Mouse (Mus musculus) left cerebral cortex, postnatal 4 days (tissue): ENCODE data around the gene Nmnat3. TPM values are rescaled to one million over a fixed set of nuclear protein-coding genes. Genes with fewer than 3 reads are reported as not detected.

Source experiments
- DNase-seq: peaks from one replicate; pipeline ENCODE4 v3.0.0-alpha.2; 2022
- intact Hi-C: fragments of 180-260 bp; cut with DNase I; formaldehyde crosslinking; loops from one replicate; pipeline ENCODE4 v1.15.1; 2025
- total RNA-seq, 2 experiments: library from RNA; stranded (reverse); gene quantifications; 2 replicates each; pipeline ENCODE4 v1.2.3; 2021

The Nmnat3 gene
- total RNA-seq, 2 experiments from 2014 or later, result 0.52 to 1.0 TPM

- intact Hi-C loops, result no loop called here
- no peak for DNase-seq
These were observed 19.8 kb downstream of the Nmnat3 start for GRCm38 (mm10) chr9:98307011-98307410.

DNA sequence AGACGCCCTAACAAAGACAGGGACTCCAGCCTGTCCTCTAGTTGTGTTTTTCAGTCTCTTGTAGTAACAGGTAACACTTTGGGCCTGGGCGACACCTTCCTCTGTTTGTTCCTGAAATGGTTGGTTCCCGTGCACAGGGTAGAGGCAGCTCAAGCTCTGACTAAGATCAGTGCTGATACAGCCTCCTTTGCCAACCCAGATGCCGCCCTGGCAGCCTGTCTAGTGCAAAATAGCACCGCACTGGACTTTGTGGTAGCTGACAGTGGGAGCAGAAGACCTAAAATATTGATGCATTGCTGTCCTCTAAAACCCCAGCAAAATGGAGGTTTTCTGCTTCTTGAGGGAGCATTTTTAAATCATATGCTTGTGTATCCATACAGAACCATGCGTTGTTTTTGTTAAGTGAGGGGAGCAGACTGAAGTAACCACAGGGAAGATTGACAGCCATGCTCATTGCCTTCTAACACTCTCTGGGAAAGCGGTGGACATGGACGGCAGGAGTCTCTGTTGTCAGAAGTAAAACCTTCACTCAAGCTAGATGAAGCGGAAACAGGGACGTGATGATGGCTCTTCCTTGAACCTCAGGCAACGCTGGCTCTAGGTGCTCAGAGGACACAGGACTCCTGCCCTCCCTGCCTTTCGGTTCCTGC, 24.2 kb downstream of the Nmnat3 start:
- intact Hi-C loops, result no loop called here

DNA sequence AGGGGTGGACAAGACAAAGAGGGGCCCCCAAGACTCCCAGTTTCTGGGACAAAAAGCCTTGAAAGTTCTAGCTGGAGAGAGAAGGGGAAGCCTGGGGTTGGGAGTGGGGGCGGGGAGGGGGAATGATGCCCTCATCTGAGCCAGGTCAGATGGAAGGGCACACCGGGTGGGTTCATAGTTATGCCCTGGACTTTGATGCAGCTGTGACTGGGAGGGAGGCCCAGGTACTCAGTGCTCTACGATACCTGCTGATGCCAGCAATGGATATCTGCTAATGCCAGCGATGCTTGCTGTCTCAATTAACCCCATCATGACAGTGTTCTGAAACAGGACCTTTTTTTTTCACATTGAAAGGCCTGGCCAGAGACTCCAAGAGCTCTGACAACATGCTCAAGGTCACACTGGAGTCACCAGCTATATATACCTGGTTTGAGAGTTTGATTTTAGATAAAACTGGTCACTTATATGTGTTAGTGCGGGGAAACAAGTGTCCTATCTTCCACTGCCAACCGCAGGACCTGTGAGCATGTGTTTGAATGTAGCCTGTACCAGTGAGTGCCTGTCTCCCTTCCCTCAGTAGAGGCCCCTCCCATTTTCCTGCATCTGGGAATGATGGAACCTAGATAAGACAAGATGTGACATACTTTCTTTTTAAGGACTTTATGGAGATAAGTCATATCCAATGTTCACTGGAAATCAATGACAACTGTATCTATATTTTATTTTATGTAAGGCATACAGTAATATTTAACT, 25.6 kb downstream of the Nmnat3 start:
- DNase-seq, result no peak
- intact Hi-C loops, result no loop called here

More for the DNA sequence above, 24.2 kb downstream of the Nmnat3 start:
- peak; percentile 18 for DNase-seq

DNA sequence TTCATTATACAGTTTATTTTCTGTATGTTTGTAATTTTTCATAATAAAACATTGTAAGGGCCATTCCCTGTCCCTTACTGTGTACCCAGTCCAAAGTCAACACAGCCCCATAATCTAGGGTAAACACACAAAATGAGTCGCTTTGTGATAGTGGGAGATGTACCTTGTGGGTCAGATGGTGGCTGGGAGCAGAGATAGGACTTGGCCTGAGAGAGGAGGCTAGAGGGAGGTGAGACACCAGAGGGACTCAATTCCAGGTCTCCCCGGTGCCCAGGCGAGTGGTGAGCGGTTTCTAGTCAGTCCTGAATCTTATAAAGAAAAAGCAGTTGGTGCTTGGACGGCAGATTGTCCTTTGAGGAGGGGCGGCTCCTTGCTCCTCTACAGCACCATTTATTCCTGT, 26.4 kb downstream of the Nmnat3 start:
- no peak for DNase-seq
- intact Hi-C loops, result no loop called here

GRCm38 (mm10) chr9:98314059-98314650, 26.9 kb downstream of the Nmnat3 start:
- no peak for DNase-seq
- intact Hi-C loops, result no loop called here

DNA sequence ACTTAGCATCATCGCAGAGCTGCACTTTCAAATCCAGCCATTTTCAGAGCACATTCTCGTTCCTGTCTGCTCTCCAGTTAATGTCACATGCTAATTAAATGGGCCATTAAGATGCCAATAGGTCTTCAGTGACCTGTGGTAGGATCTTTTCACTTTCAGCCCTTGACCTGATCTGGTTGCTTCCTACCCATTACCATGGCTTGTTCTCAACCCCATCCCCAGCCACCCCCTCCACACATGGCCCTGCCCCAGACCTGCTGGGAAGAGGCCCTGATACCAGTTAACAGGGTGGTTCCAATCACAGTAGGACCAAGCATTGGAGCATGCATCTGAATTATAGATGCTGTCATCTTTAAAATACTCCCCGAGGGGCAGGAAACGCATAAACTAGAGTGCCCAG, 30.7 kb downstream of the Nmnat3 start:
- intact Hi-C loops, result no loop called here
- no peak for DNase-seq

- DNase-seq, result no peak
- intact Hi-C loops, result no loop called here
These were observed 31.6 kb downstream of the Nmnat3 start for GRCm38 (mm10) chr9:98318875-98319274.

DNA sequence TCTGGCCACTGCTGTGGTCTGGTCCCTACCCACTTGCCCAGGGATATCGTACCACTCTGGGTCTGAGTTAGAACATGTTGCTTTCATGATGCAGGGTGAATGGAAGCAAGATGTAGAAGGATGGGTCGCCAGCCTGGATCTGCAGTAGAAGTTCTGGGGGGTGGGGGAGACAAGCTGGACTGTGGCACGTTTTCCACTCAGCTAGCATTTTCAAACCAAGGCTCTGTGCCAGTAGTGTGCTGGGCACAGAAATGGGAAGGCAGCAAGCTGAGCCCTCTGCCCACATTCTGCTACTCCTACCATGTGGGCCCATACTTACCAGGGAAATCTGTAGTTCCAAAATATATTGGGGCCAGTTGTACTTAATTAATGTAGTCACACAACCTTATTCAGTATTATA, 33.5 kb downstream of the Nmnat3 start:
- intact Hi-C loops, result no loop called here
- peak; percentile 41 for DNase-seq

GRCm38 (mm10) chr9:98326088-98326487, 38.9 kb downstream of the Nmnat3 start:
- no peak for DNase-seq
- intact Hi-C loops, result no loop called here

- no peak for DNase-seq
- intact Hi-C loops, result no loop called here
These were observed 41.4 kb downstream of the Nmnat3 start for GRCm38 (mm10) chr9:98328415-98329176.

DNA sequence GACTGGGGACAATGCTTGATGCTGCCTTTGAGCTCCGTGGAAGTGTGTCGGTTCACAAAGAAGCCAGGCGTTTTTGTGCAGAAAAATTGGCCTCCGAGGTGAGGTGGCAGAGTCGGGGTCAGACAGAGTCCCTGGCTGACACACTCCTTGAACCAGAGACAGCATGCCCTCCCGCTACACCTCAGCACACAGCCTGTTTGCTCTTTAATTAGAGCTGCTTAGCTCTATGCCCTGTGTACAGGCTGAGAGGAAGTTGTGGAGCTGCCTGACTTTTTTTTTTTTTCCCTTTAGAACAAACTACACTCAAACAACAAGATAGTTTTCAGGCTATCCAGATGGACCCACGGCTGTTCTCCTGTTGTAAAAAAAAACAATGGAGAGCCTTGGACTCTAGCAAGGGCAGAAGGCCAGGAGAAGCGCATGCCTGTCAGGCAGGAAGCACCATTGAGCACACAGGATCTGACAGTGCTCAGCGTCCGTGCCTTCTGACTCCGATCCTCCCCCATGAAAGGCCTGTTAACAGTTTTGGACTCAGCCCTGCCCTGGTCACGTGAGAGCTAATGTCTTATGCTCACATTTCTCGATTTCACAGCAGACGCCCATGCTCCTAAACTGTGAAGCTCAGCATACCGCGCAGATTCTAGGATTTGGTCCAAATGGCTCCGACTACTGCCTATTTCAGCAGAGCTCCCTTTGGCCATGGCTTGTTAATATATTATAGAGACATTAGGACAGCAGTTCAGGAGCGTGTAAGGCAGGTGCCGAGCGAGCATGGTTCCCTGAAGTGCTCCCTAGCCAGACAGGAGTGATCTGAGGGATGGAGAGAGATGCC, 42.3 kb downstream of the Nmnat3 start:
- intact Hi-C loops, result no loop called here
- DNase-seq, result peak; percentile 79

DNA sequence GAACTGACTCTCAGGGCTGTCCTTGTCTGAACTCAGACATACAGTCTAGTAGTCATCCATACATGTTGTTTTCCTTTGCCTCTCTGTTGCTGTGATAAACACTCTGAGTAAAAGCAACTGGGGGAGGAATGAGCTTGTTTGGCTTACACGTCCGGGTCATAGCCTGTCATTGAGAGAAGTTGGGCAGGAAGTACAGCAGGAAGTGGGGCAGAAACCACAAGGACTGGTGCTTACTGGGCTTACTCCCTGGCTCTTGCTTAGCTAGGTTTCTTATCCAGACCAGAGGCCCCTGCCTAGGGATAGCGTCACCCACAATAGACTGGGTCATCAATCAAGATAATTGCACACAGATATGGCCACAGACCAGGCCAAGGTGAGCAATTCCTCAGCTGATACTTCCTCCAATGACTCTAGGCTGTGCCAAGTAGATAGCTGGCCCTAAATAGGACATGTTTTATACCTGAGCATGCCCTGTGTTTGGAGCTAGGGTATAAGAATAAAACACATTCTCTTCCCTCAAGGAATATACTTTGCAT, 46.1 kb downstream of the Nmnat3 start:
- intact Hi-C loops, result no loop called here
- DNase-seq, result no peak

GRCm38 (mm10) chr9:98337881-98338769, 50.9 kb downstream of the Nmnat3 start:
- no peak for DNase-seq
- intact Hi-C loops, result no loop called here

DNA sequence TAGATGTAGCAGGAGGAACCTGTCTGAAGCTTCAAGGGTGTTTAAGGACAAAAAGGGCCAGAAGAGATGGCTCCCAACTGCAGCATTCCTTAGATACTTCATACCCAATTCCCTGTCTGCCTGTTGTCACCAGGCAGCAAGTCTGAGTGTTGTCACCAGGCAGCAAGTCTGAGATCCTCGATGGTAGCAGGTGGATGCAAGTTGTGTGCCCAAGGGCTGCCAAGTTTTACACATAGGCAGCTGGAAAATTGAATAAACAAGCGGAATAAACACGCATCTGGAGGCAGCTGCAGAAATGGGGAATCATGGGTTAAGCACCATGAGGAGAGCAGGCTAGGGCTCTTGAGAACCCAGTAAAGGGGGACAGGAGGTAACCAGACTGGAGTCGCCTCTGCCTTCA, 52.7 kb downstream of the Nmnat3 start:
- intact Hi-C loops, result no loop called here
- no peak for DNase-seq

GRCm38 (mm10) chr9:98340427-98340826, 53.2 kb downstream of the Nmnat3 start:
- DNase-seq, result no peak
- intact Hi-C loops, result no loop called here

- no peak for DNase-seq
- intact Hi-C loops, result no loop called here
These were observed 58.6 kb downstream of the Nmnat3 start for GRCm38 (mm10) chr9:98345840-98346239.

GRCm38 (mm10) chr9:98346240-98346639, 59.0 kb downstream of the Nmnat3 start:
- no peak for DNase-seq
- intact Hi-C loops, result no loop called here

GRCm38 (mm10) chr9:98347021-98347420, 59.8 kb downstream of the Nmnat3 start:
- DNase-seq, result no peak
- intact Hi-C loops, result no loop called here
